ENCODE assay signal across 20 mouse cellular contexts in genomic region chr1:184456727-184457126, GRCm38 (mm10).
"Had no signal": no experiment of that assay in that cellular context is flagged by ENCODE, and none has a peak within 500 bp of the region (broad histone marks: within the 10 kb centered on the region; RNA-seq: fewer than 3 reads in every experiment).

No protein-coding gene starts in this region.

- H3K27ac ChIP-seq: limb, embryonic 12.5 days; limb, embryonic 15.5 days; liver, embryonic 15.5 days; macrophage; midbrain, embryonic 12.5 days; neural tube, embryonic 12.5 days; neural tube, embryonic 15.5 days had no signal

- H3K4me3 ChIP-seq: limb, embryonic 12.5 days; limb, embryonic 15.5 days; liver, embryonic 15.5 days; midbrain, embryonic 12.5 days; neural tube, embryonic 12.5 days; neural tube, embryonic 15.5 days had no signal

- DNase-seq: kidney, adult 18-20 months; kidney, postnatal 14 days; kidney, postnatal 4 days; layer of hippocampus, adult 9-11 months; lung, adult 2 months; right cerebral cortex, adult 18-20 months; right cerebral cortex, postnatal 14 days; right cerebral cortex, postnatal 4 days; thymus, adult 18-20 months; thymus, postnatal 4 days had no signal

- H3K27me3 ChIP-seq: liver, embryonic 15.5 days; neural tube, embryonic 12.5 days; neural tube, embryonic 15.5 days had no signal

- ATAC-seq: intestine, embryonic 16.5 days; midbrain, embryonic 16.5 days had no signal

- H3K9me3 ChIP-seq: limb, embryonic 12.5 days; limb, embryonic 15.5 days; liver, embryonic 15.5 days; midbrain, embryonic 12.5 days; neural tube, embryonic 12.5 days; neural tube, embryonic 15.5 days had no signal

- H3K4me2 ChIP-seq: limb, embryonic 12.5 days; limb, embryonic 15.5 days; liver, embryonic 11.5 days; liver, embryonic 15.5 days; midbrain, embryonic 12.5 days; neural tube, embryonic 12.5 days; neural tube, embryonic 15.5 days had no signal

- H3K4me1 ChIP-seq: liver, embryonic 15.5 days; midbrain, embryonic 12.5 days; neural tube, embryonic 12.5 days; neural tube, embryonic 15.5 days had no signal

- H3K36me3 ChIP-seq: limb, embryonic 12.5 days; limb, embryonic 15.5 days; liver, embryonic 15.5 days; midbrain, embryonic 12.5 days; neural tube, embryonic 12.5 days; neural tube, embryonic 15.5 days had no signal

- H3K9ac ChIP-seq: limb, embryonic 12.5 days; limb, embryonic 15.5 days; liver, embryonic 15.5 days; midbrain, embryonic 12.5 days; neural tube, embryonic 12.5 days; neural tube, embryonic 15.5 days had no signal
